Mouse (Mus musculus): ENCODE measurements at regions not wholly inside any gene's neighbourhood (a gene's known extent, or its start where the extent isn't known, plus 50 kb on each side); places are given as distances from the start of the nearest gene placed in this dataset.

DNA sequence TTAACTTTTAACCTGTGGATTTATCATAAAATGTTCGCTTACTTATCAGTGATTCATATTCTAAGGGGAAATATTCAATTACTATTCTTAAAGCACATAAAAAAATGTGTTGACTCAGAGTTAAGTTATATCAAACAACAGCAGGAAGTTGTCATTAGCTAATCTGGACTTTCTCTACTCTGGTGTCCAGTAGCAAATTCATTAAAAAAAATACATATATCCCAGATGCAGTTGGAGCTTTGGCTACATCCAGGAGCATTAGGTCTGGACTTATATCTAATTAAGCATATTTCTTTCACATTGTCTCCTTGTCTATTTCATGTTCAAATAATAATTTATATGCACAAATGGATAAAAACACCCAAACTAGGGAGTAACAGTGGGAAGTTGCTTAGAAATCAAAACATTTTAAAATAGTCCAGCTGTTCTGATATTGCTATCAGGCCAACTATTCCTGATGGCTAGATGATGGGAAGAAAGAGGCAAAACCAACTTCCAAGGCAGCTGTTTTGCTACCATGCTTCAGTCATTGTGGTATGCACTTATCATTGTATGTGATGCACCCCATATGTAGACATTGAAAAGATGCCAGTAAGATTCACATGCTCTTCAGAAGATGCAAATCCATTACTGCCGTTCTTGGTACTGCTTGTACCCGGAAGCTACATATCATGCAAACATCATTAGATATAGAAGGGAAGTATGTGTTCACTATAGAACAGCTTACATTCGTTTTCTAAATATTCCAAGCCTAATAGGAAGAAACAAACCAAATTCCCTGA is 209.8 kb downstream of the 4933402N22Rik start:
- H3K27me3 ChIP-seq (replicated peaks; ENCODE audit: low read depth, poor library complexity, severe bottlenecking), result no peaks in the 10 kb centered on the region
- H3K27ac ChIP-seq (replicated peaks), result no peak overlapping the region
- H3K4me3 ChIP-seq, result no peak overlapping the region
- no peaks in the 10 kb centered on the region for H3K9me3 ChIP-seq
- no peaks in the 10 kb centered on the region for H3K4me1 ChIP-seq
- no peak for DNase-seq (ENCODE audit: low spot score)
- 85% methylated on average over 4 of the region's 4 CpGs for WGBS
- H3K36me3 ChIP-seq (replicated peaks), result no peaks in the 10 kb centered on the region

DNA sequence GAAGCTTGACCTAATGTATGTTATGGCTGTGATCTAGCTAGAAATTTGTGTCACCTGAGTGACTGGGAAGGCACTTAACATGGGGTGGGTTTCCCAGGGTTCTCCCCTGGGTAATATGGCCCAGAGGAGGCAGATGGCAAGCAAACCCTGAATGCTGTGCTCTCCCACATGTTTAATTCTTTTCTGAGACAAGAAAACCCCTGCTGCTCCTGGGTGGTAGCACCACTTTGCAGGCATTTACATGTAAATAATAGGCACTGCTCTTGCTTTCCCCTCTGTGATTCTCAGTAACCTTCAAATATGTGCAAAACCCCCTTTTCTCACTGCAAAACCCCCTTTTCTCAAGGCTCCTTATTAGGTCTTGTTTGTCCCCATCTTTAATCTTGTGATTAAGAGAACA is 221.1 kb downstream of the 4933402N22Rik start:
- Histone ChIP-seq H3K27ac (replicated peaks) (no peak overlapping the region), H3K27me3 (replicated peaks; ENCODE audit: low read depth, poor library complexity, severe bottlenecking) (no peaks in the 10 kb centered on the region), H3K36me3 (replicated peaks) (no peaks in the 10 kb centered on the region), H3K9me3 (no peaks in the 10 kb centered on the region), H3K4me3 (no peak overlapping the region), H3K4me1 (no peaks in the 10 kb centered on the region)
- DNase-seq (ENCODE audit: low spot score), result no peak

DNA sequence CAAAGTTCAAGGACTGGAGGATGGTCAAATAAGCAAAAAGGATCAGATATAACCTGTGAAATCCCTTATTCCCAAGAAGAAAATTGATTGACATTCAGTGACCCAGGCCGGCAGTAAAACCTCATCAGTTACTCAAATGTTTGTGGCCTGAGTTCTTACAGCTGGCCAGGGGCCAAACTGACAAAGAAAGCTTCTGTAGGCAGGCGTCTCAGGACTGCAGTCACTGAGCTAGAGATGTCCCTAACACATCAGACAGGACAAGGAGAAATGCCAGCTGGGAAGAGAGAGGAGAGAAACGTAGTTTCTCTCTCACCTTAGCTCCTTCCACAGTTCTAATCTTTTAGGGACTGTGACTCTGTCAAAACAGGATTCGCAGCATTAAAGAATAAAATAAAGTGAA is 229.9 kb upstream of the Sema3d start:
- Histone ChIP-seq H3K4me1 (no peaks in the 10 kb centered on the region), H3K27ac (replicated peaks) (no peak overlapping the region), H3K4me3 (no peak overlapping the region), H3K9me3 (no peaks in the 10 kb centered on the region), H3K27me3 (replicated peaks; ENCODE audit: low read depth, poor library complexity, severe bottlenecking) (no peaks in the 10 kb centered on the region), H3K36me3 (replicated peaks) (no peaks in the 10 kb centered on the region)
- peak; percentile 10 for DNase-seq (ENCODE audit: low spot score)
- 54% methylated on average over 4 of the region's 4 CpGs for WGBS

DNA sequence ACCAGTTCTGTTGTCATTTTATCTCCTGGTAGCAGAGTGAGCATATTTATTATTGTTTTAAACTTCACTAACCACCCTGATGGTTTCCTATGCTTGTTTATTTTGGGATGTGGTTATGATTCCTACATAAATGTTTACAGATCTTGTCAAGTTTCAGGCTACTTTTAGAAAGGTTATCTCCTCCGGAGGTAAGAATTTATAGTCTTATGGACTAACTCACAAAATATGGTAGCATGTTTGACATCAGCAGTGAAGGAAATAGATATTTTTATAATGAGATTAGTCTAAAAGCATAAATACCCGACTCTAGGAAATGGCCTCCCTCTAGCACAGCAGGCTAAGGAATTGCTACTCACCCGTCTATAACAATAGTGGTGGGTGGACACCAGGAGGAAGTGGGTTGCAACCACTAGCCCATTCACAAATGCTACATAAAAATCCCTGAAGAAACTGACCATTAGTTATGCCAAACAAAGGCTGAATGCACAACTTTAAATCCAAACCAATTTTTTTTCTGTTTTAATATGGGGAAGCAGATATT is 228.6 kb upstream of the Sema3d start:
- 67% methylated on average over 3 of the region's 3 CpGs for WGBS
- H3K4me1 ChIP-seq, result no peaks in the 10 kb centered on the region
- DNase-seq (ENCODE audit: low spot score), result no peak
- H3K4me3 ChIP-seq, result no peak overlapping the region
- H3K9me3 ChIP-seq, result no peaks in the 10 kb centered on the region
- H3K36me3 ChIP-seq (replicated peaks), result no peaks in the 10 kb centered on the region
- no peak overlapping the region for H3K27ac ChIP-seq (replicated peaks)
- no peaks in the 10 kb centered on the region for H3K27me3 ChIP-seq (replicated peaks; ENCODE audit: low read depth, poor library complexity, severe bottlenecking)

DNA sequence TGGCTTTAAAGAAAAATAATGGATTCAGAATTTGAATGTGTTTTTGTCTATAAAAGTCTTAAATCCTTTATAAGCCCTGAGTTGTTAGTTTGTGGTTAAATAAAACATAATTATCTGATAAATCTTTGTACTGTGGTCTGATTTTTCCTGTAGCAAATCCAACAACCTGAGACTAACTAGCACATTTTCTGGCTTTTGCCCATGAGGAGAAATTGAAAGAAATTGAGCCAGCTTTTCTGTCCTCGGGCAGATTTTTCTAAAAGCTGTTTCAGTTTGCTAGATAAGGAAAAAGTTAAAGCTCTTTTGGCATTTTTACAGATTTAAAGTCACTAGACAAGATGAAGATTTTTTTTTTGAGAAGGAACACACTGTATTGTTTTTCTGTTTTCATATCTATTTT is 191.5 kb upstream of the Sema3d start:
- Histone ChIP-seq H3K36me3 (replicated peaks) (no peaks in the 10 kb centered on the region), H3K27me3 (replicated peaks; ENCODE audit: low read depth, poor library complexity, severe bottlenecking) (no peaks in the 10 kb centered on the region), H3K9me3 (no peaks in the 10 kb centered on the region), H3K4me1 (no peaks in the 10 kb centered on the region), H3K27ac (replicated peaks) (no peak overlapping the region), H3K4me3 (no peak overlapping the region)
- WGBS, result 89% methylated on average over 1 of the region's 1 CpGs
- no peak for DNase-seq (ENCODE audit: low spot score)

DNA sequence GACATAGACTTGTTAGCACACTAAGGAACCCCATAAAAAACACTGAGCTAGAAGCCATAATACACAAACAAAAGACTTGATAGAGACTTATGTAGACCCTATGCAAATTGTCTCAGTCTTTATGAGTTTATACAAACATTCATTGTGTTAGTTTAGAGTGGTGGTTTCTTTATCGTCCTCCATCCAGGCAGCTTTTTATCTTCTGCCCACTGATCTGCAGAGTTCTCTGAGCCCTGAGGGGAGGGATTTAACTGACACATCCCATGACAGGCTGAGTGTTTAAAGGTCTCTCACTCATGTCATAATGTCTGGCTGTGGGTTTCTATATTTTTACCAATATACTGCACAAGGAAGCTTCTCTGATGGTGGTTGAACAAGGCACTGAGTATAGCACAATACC is 175.7 kb upstream of the Sema3d start:
- Histone ChIP-seq H3K4me3 (no peak overlapping the region), H3K27ac (replicated peaks) (no peak overlapping the region), H3K27me3 (replicated peaks; ENCODE audit: low read depth, poor library complexity, severe bottlenecking) (no peaks in the 10 kb centered on the region), H3K4me1 (no peaks in the 10 kb centered on the region), H3K36me3 (replicated peaks) (no peaks in the 10 kb centered on the region), H3K9me3 (no peaks in the 10 kb centered on the region)
- WGBS, result 64% methylated on average over 1 of the region's 1 CpGs
- no peak for DNase-seq (ENCODE audit: low spot score)

DNA sequence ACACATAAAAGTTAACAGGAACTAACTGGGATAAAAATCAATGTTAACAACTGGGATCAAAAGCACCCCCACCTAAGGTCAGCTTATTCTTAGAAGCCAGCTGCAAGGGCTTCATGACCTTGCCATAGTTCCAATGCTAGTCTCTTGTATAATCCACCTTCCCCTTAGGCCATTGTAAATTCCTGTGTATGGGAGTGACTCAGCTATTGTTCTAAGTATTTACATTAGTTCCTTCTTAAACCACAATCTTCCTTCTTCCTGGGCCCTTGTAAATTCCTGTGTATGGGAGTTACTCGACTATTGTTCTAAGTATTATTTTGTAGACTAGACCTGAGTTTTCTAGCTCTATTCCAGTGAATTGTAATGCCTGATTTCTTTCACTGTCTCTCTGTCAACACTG is 173.6 kb upstream of the Sema3d start:
- no peak for DNase-seq (ENCODE audit: low spot score)
- H3K36me3 ChIP-seq (replicated peaks), result no peaks in the 10 kb centered on the region
- H3K27me3 ChIP-seq (replicated peaks; ENCODE audit: low read depth, poor library complexity, severe bottlenecking), result no peaks in the 10 kb centered on the region
- no peak overlapping the region for H3K27ac ChIP-seq (replicated peaks)
- no peaks in the 10 kb centered on the region for H3K9me3 ChIP-seq
- no peak overlapping the region for H3K4me3 ChIP-seq
- 80% methylated on average over 1 of the region's 1 CpGs for WGBS
- H3K4me1 ChIP-seq, result no peaks in the 10 kb centered on the region

DNA sequence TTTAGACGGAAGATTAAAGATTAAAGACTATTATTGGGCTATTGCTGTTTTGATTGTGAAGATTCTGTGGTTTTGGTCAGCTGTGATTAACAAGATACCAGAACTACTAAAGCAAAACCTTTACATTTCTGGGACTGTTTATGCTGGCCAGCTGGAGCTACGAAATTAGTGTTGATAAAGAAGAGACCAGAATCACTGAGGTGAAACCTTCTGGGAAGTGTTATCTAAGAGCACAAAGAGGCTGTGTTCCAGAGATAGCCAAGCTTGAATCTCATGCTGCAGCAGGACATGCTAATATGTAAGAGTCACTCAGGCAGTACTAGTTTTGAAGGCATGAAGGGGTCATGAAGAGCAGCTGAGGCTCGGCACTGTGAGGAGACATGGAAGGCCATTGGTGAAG is 169.7 kb upstream of the Sema3d start:
- no peaks in the 10 kb centered on the region for H3K36me3 ChIP-seq (replicated peaks)
- no peaks in the 10 kb centered on the region for H3K27me3 ChIP-seq (replicated peaks; ENCODE audit: low read depth, poor library complexity, severe bottlenecking)
- DNase-seq (ENCODE audit: low spot score), result no peak
- H3K27ac ChIP-seq (replicated peaks), result no peak overlapping the region
- no peaks in the 10 kb centered on the region for H3K9me3 ChIP-seq
- H3K4me1 ChIP-seq, result no peaks in the 10 kb centered on the region
- H3K4me3 ChIP-seq, result no peak overlapping the region
- WGBS, result 85% methylated on average over 3 of the region's 3 CpGs

DNA sequence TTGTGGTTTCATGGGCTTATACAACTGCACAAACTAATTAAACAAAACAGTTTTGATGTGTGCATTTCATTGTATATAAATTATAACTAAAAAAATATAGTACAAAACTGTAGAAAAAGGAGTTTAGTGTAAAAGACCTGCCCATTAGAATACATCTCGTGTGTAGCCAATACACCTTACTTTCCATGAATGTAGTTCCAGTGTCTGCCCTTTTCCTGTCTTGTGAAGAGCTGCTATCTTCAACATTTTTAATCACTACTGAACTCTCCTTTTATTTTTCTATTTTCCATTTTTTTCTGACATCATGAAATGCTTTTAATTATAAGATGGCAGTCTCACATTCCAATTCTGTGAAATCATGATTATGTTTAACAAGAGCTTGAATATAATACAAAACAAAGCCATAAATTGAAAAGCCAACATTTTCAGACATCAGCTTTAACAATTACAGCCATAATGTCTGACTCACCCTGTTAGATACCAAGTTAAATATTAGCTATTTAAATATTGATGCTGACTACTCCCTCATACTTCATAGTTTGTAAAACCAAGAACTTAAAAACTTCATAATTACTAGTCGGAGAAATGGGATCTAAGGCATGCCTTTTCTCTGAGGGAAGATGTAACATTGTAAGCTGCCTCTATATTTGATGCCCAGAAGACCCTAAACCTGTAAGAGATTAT is 163.6 kb upstream of the Sema3d start:
- no peak for DNase-seq (ENCODE audit: low spot score)
- Histone ChIP-seq H3K4me3 (no peak overlapping the region), H3K27me3 (replicated peaks; ENCODE audit: low read depth, poor library complexity, severe bottlenecking) (no peaks in the 10 kb centered on the region), H3K36me3 (replicated peaks) (no peaks in the 10 kb centered on the region), H3K27ac (replicated peaks) (no peak overlapping the region), H3K9me3 (no peaks in the 10 kb centered on the region), H3K4me1 (no peaks in the 10 kb centered on the region)
- WGBS, result 86% methylated on average over 2 of the region's 2 CpGs

DNA sequence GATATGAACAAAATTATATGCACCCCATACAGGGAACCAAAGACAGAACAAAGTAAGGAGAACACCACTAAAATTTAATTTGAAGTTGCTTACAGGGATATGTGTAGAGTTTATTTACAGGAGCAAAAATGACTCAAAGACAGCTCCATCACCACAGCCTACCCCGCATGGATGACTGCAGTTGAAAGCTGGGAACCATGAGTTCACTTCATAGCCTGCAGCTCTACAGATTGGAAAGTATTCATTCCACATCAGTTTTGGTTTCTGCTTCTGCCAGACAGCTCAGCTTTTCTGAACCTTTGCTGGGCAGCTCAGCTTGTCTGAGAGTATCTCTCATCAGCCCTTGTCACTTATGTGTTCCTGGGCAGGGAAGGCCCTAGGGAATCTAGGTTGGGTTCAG is 160.6 kb upstream of the Sema3d start:
- Histone ChIP-seq H3K4me1 (no peaks in the 10 kb centered on the region), H3K27ac (replicated peaks) (no peak overlapping the region), H3K27me3 (replicated peaks; ENCODE audit: low read depth, poor library complexity, severe bottlenecking) (no peaks in the 10 kb centered on the region), H3K4me3 (no peak overlapping the region), H3K36me3 (replicated peaks) (no peaks in the 10 kb centered on the region), H3K9me3 (no peaks in the 10 kb centered on the region)
- DNase-seq (ENCODE audit: low spot score), result no peak
- WGBS, result 89% methylated on average over 1 of the region's 1 CpGs

DNA sequence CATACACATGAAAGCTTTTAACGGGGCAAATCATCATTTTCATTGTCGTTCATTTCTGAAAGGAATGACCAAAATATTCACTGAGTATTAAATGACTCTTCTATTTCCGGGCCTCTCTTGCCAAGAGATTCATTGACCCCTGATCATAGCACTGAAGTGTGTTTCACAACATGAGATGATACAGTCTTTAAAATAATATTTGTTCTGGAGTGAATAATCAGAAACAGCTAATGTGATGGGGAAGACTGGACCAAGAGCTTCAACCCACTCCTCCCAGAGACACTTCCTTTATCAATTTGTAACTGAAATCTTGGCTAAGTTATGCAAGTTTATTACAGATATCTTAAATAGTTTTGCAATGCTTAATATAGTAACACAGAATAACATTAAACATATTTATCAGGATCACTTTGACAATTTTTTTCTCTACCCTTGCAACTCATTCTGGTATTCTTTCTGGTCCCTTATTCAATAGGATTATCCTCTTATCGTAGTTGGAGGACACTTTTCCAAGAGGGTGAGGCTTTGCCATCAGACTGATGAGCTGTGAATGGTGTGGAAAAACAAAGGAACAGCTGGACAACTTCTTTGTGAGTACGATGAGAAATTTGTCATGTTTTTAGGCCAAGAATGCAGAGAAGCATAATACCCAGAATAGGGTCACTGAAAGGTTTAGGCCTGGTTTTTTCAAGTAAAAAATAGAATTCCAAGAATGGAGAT is 149.6 kb upstream of the Sema3d start:
- H3K4me3 ChIP-seq, result no peak overlapping the region
- 80% methylated on average over 5 of the region's 5 CpGs for WGBS
- no peaks in the 10 kb centered on the region for H3K27me3 ChIP-seq (replicated peaks; ENCODE audit: low read depth, poor library complexity, severe bottlenecking)
- H3K4me1 ChIP-seq, result no peaks in the 10 kb centered on the region
- no peak overlapping the region for H3K27ac ChIP-seq (replicated peaks)
- no peak for DNase-seq (ENCODE audit: low spot score)
- no peaks in the 10 kb centered on the region for H3K36me3 ChIP-seq (replicated peaks)
- no peaks in the 10 kb centered on the region for H3K9me3 ChIP-seq

DNA sequence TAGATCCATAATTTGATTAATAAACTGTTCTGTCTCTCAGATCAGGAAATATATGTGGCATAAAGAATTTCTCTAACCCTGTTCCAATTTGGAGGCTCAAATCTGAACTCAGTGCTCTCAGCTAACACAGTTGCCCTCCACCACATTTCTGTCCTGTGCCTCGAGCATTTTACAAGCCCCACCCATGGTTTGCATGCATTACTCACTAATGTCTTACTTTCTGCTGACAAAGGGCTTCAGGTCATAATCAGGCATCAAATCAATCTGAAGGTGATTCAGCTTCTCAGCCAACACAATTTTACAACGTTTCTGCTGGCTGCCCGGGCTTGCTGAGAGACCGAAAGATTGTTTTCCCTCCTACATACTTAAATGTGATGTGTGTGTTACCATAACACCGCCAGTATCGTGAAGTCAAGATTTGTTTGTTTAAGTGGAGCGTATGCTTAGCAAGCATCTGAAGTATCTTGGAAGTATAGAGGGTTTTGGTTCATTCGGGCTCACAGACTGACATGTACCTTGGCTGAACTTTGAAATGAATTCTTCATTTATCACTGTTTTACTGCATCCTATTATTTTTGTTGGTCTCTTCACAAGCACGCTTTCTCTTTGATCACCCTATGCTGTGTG is 139.9 kb upstream of the Sema3d start:
- no peak overlapping the region for H3K4me3 ChIP-seq
- H3K36me3 ChIP-seq (replicated peaks), result no peaks in the 10 kb centered on the region
- no peak overlapping the region for H3K27ac ChIP-seq (replicated peaks)
- DNase-seq (ENCODE audit: low spot score), result no peak
- no peaks in the 10 kb centered on the region for H3K27me3 ChIP-seq (replicated peaks; ENCODE audit: low read depth, poor library complexity, severe bottlenecking)
- no peaks in the 10 kb centered on the region for H3K9me3 ChIP-seq
- no peaks in the 10 kb centered on the region for H3K4me1 ChIP-seq
- WGBS, result 80% methylated on average over 9 of the region's 9 CpGs

Measured in embryonic facial prominence, embryonic 10.5 days (tissue).